Mouse (Mus musculus) stomach, embryonic 16.5 days (tissue): ENCODE measurements around the gene Aldoc. TPM values are rescaled to one million over a fixed set of nuclear protein-coding genes. Genes with fewer than 3 reads are reported as not detected.
A peak's percentile ranks its signal among the peaks of the same experiment; 100 is the strongest.

ENCODE experiments used
- ATAC-seq: fragments of 200-750 bp; cut with Nextera tagmentation; 2 replicates; pipeline ENCODE4 v1.8.0; 2017; ENCODE audit warnings: moderate number of reproducible peaks, moderate TSS enrichment; ENCODE audit not compliant: insufficient read depth, low FRiP score
- H3K27ac ChIP-seq: fragments of 300-500 bp; sonication (generic); 2 replicates; pipeline ENCODE4 v1.5.1; 2014; ENCODE audit warnings: low read length
- H3K27me3 ChIP-seq: fragments of 300-500 bp; sonication (generic); 2 replicates; pipeline ENCODE4 v1.6.1; 2014; ENCODE audit warnings: low read length, control low read depth, mixed read lengths; ENCODE audit not compliant: control insufficient read depth, insufficient read depth
- H3K36me3 ChIP-seq: fragments of 300-500 bp; sonication (generic); 2 replicates; pipeline ENCODE4 v1.6.1; 2014; ENCODE audit warnings: low read length; ENCODE audit not compliant: control insufficient read depth, insufficient read depth
- H3K4me1 ChIP-seq: fragments of 300-500 bp; sonication (generic); 2 replicates; pipeline ENCODE4 v1.6.1; 2014; ENCODE audit warnings: low read length, control low read depth, mixed read lengths; ENCODE audit not compliant: control insufficient read depth, insufficient read depth
- H3K4me2 ChIP-seq: fragments of 300-500 bp; sonication (generic); 2 replicates; pipeline ENCODE4 v1.6.1; 2014; ENCODE audit warnings: low read depth, low read length, mixed read lengths
- H3K4me3 ChIP-seq: fragments of 300-500 bp; sonication (generic); replicated peaks from 2 replicates; pipeline ENCODE4 v1.5.1; 2014; ENCODE audit warnings: mild to moderate bottlenecking, low read length
- H3K9ac ChIP-seq: fragments of 300-500 bp; sonication (generic); 2 replicates; pipeline ENCODE4 v1.6.1; 2014; ENCODE audit warnings: low read length
- H3K9me3 ChIP-seq: fragments of 300-500 bp; sonication (generic); replicated peaks from 2 replicates; pipeline ENCODE4 v1.6.1; 2016; ENCODE audit warnings: low read length, control low read depth; ENCODE audit not compliant: control insufficient read depth
- WGBS: fragments of 180-500 bp; shearing (Covaris S2); extraction: QIAGEN DNeasy Blood & Tissue Kit; methylation state at CpG from one replicate; pipeline ENCODE4 v1.1.7; 2014; 5-methylcytosine and 5-hydroxymethylcytosine counted together
- polyA plus RNA-seq: library from polyadenylated mRNA; unstranded; fragments of >200 nt; fragmentation: Nextera tagmentation; extraction: Ambion mirVana; gene quantifications from 2 replicates; pipeline ENCODE4 v1.2.1, GENCODE M21; 2015

The Aldoc gene
- polyA plus RNA-seq, 1 experiment from 2014 or later = 25.6 TPM

- no peaks in the 10 kb centered on the region for H3K9me3 ChIP-seq
- no peak for ATAC-seq
- H3K4me2 ChIP-seq = no peak overlapping the region
- H3K27me3 ChIP-seq = no peaks in the 10 kb centered on the region
- H3K4me3 ChIP-seq = no peak overlapping the region
- H3K4me1 ChIP-seq = peaks cover 30% of the 10 kb centered on the region
- 0 out of 2 replicates have a peak overlapping the region, but pooled peaks have one; percentile 22 for H3K9ac ChIP-seq
- no peak overlapping the region for H3K27ac ChIP-seq
- H3K36me3 ChIP-seq = 0 out of 2 replicates have a peak, but pooled peaks cover 4% of the 10 kb centered on the region
- 61% methylated on average over 4 of the region's 4 CpGs for WGBS
These were observed 26.9 kb downstream of the Aldoc start for GRCm38 (mm10) chr11:78349441-78350358.

- Histone ChIP-seq H3K9ac (no peak overlapping the region), H3K4me1 (peaks cover 7% of the 10 kb centered on the region; the same call in 1 of the 2 replicates), H3K27me3 (no peaks in the 10 kb centered on the region), H3K9me3 (no peaks in the 10 kb centered on the region), H3K27ac (no peak overlapping the region), H3K4me2 (no peak overlapping the region), H3K4me3 (no peak overlapping the region), H3K36me3 (0 out of 2 replicates have a peak, but pooled peaks cover 4% of the 10 kb centered on the region)
- no peak for ATAC-seq
- WGBS = 90% methylated on average over 1 of the region's 1 CpGs
These were observed 30.3 kb downstream of the Aldoc start for GRCm38 (mm10) chr11:78353081-78353480.

- H3K4me1 ChIP-seq = 0 out of 2 replicates have a peak, but pooled peaks cover under 1% of the 10 kb centered on the region
- no peaks in the 10 kb centered on the region for H3K27me3 ChIP-seq
- 79% methylated on average over 6 of the region's 6 CpGs for WGBS
- no peak overlapping the region for H3K4me3 ChIP-seq
- ATAC-seq = no peak
- no peaks in the 10 kb centered on the region for H3K36me3 ChIP-seq
- no peak overlapping the region for H3K4me2 ChIP-seq
- H3K9ac ChIP-seq = no peak overlapping the region
- H3K9me3 ChIP-seq = no peaks in the 10 kb centered on the region
- H3K27ac ChIP-seq = no peak overlapping the region
These were observed 32.1 kb downstream of the Aldoc start for GRCm38 (mm10) chr11:78354905-78355304.

- WGBS = 38% methylated on average over 4 of the region's 4 CpGs
These were observed 32.9 kb downstream of the Aldoc start for GRCm38 (mm10) chr11:78355471-78356238.

GRCm38 (mm10) chr11:78358330-78359007 is 35.7 kb downstream of the Aldoc start:
- H3K36me3 ChIP-seq = no peaks in the 10 kb centered on the region
- 0 out of 2 replicates have a peak, but pooled peaks cover 3% of the 10 kb centered on the region for H3K4me1 ChIP-seq
- H3K27ac ChIP-seq = no peak overlapping the region
- H3K9me3 ChIP-seq = no peaks in the 10 kb centered on the region
- no peak overlapping the region for H3K9ac ChIP-seq
- no peak overlapping the region for H3K4me2 ChIP-seq
- no peaks in the 10 kb centered on the region for H3K27me3 ChIP-seq
- no peak overlapping the region for H3K4me3 ChIP-seq
- WGBS = 17% methylated on average over 22 of the region's 22 CpGs
- ATAC-seq = no peak

More at GRCm38 (mm10) chr11:78355471-78356238, 32.9 kb downstream of the Aldoc start:
- no peak overlapping the region for H3K27ac ChIP-seq
- ATAC-seq = no peak
- H3K4me2 ChIP-seq = no peak overlapping the region
- H3K4me3 ChIP-seq = no peak overlapping the region
- H3K9ac ChIP-seq = no peak overlapping the region
- no peaks in the 10 kb centered on the region for H3K9me3 ChIP-seq
- no peaks in the 10 kb centered on the region for H3K36me3 ChIP-seq
- no peaks in the 10 kb centered on the region for H3K27me3 ChIP-seq
- H3K4me1 ChIP-seq = 0 out of 2 replicates have a peak, but pooled peaks cover under 1% of the 10 kb centered on the region

GRCm38 (mm10) chr11:78360125-78360788 is 37.5 kb downstream of the Aldoc start:
- Histone ChIP-seq H3K9me3 (no peaks in the 10 kb centered on the region), H3K27me3 (no peaks in the 10 kb centered on the region), H3K36me3 (no peaks in the 10 kb centered on the region), H3K9ac (peak overlapping the region; percentile 23; the same call in 1 of the 2 replicates), H3K4me2 (peak overlapping the region; percentile 51), H3K27ac (no peak overlapping the region), H3K4me3 (peak overlapping the region; percentile 41), H3K4me1 (peaks cover 3% of the 10 kb centered on the region; the same call in 1 of the 2 replicates)
- 11% methylated on average over 13 of the region's 13 CpGs for WGBS
- ATAC-seq = peak; percentile 60

GRCm38 (mm10) chr11:78360789-78361131 is 38.0 kb downstream of the Aldoc start:
- no peak for ATAC-seq
- Histone ChIP-seq H3K4me1 (peaks cover 3% of the 10 kb centered on the region; the same call in 1 of the 2 replicates), H3K36me3 (no peaks in the 10 kb centered on the region), H3K27me3 (no peaks in the 10 kb centered on the region), H3K4me2 (no peak overlapping the region), H3K27ac (no peak overlapping the region), H3K9ac (peak overlapping the region; percentile 23; the same call in 1 of the 2 replicates), H3K9me3 (no peaks in the 10 kb centered on the region), H3K4me3 (no peak overlapping the region)
- 45% methylated on average over 2 of the region's 2 CpGs for WGBS

- no peak for ATAC-seq
- no peak overlapping the region for H3K4me3 ChIP-seq
- H3K4me2 ChIP-seq = no peak overlapping the region
- H3K27ac ChIP-seq = no peak overlapping the region
- H3K36me3 ChIP-seq = no peaks in the 10 kb centered on the region
- peaks cover 3% of the 10 kb centered on the region; the same call in 1 of the 2 replicates for H3K4me1 ChIP-seq
- no peaks in the 10 kb centered on the region for H3K27me3 ChIP-seq
- H3K9me3 ChIP-seq = no peaks in the 10 kb centered on the region
- no peak overlapping the region for H3K9ac ChIP-seq
- WGBS = 77% methylated on average over 13 of the region's 13 CpGs
These were observed 40.7 kb downstream of the Aldoc start for GRCm38 (mm10) chr11:78363309-78364007.
